Mouse (Mus musculus): Measurements from ENCODE around the gene Lbh. TPM values are rescaled to one million over a fixed set of nuclear protein-coding genes. Genes with fewer than 3 reads are reported as not detected.

Lbh gene
- polyA plus RNA-seq, 1 experiment from 2014 or later = 7.0 TPM

Other genes with a start within 250 kb of the Lbh start
- gene Ypel5, start 81.9 kb upstream of the Lbh start, polyA plus RNA-seq (2015; fragmentation: Nextera tagmentation; extraction: Ambion mirVana) = 103 and 109 TPM in 2 replicates
- gene Lclat1, start 189.7 kb downstream of the Lbh start, polyA plus RNA-seq (2015; fragmentation: Nextera tagmentation; extraction: Ambion mirVana) = 7.1 and 7.9 TPM in 2 replicates

All from midbrain, embryonic 13.5 days (tissue).